Mouse (Mus musculus) ES-Bruce4 (cell line): ENCODE measurements around the gene Dctpp1.

Experiments used
- CTCF ChIP-seq: IDR thresholded peaks from one replicate; pipeline ENCODE4 v1.8.1; 2011; ENCODE audit warnings: low read depth, low read length
- POLR2A ChIP-seq: IDR thresholded peaks from one replicate; pipeline ENCODE4 v1.8.1; 2011; ENCODE audit warnings: low read length; ENCODE audit not compliant: insufficient read depth

DNA sequence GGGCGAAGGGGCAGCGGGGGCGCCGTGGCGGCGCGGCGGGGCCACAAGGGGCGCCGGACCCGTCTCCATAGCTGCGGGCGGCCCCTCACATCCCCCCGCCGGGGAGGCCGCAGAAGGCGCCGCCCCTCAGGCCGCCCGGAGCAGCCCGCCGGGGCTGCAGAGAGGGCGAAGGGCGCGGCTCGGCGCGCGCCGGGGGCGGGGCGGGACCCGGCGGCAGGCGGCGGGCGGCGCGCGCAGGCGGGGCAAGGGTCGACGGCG, 52.3 kb downstream of the Dctpp1 start, which contains the start of gene Tbc1d10b:
- TF ChIP-seq POLR2A = no peak
- no peak for TF ChIP-seq CTCF
